Mouse (Mus musculus) ES-Bruce4 (cell line): ENCODE results near the gene Sun2.

Source experiments
- CTCF ChIP-seq: IDR thresholded peaks from one replicate; pipeline ENCODE4 v1.8.1; 2011; ENCODE audit warnings: low read depth, low read length
- EP300 ChIP-seq: IDR thresholded peaks from 2 replicates; pipeline ENCODE4 v1.6.1; 2011; ENCODE audit warnings: low read depth, low read length; ENCODE audit not compliant: insufficient read depth
- POLR2A ChIP-seq: IDR thresholded peaks from one replicate; pipeline ENCODE4 v1.8.1; 2011; ENCODE audit warnings: low read length; ENCODE audit not compliant: insufficient read depth

- TF ChIP-seq POLR2A, result no peak
- no peak for TF ChIP-seq CTCF
- TF ChIP-seq EP300, result no peak
Observed at GRCm38 (mm10) chr15:79742706-79743023, 329 bp upstream of the Sun2 start.
